ENCODE assay signal across 9 mouse cellular contexts in genomic region chr4:57927464-57928205, GRCm38 (mm10). TPM values are rescaled to one million over a fixed set of nuclear protein-coding genes. Genes with fewer than 3 reads are reported as not detected.
DNase-seq lines count a peak whose midpoint lies in the region; ATAC-seq and TF ChIP-seq lines count a peak whose summit lies in the region.
"Had no signal": no experiment of that assay in that cellular context is flagged by ENCODE, and none has a peak within 500 bp of the region (broad histone marks: within the 10 kb centered on the region; RNA-seq: fewer than 3 reads in every experiment).

No protein-coding gene starts in this region.

- H3K4me1 ChIP-seq in heart, postnatal 0 days (ENCODE audit: control insufficient read depth, insufficient read depth): no peaks in the 10 kb centered on the region
- H3K4me1 ChIP-seq in heart, embryonic 10.5 days: no peaks in the 10 kb centered on the region
- peaks cover 33% of the 10 kb centered on the region for H3K4me1 ChIP-seq in E14TG2a.4 (replicated peaks; ENCODE audit: low read depth, low read length)
- H3K4me1 ChIP-seq in neural tube, embryonic 13.5 days (replicated peaks): peaks cover 3% of the 10 kb centered on the region; the same call in 1 of the 2 replicates
- H3K4me1 ChIP-seq: liver, embryonic 15.5 days had no signal

- ATAC-seq in heart, postnatal 0 days (ENCODE audit: insufficient read depth, low read depth): no peak
- peak; percentile 43; the same call in 1 of the 2 replicates for ATAC-seq in neural tube, embryonic 13.5 days (ENCODE audit: low read depth)

- no peaks in the 10 kb centered on the region for H3K36me3 ChIP-seq in heart, postnatal 0 days (replicated peaks; ENCODE audit: control insufficient read depth, insufficient read depth, low read length)
- 0 out of 2 replicates have a peak, but pooled peaks cover 2% of the 10 kb centered on the region for H3K36me3 ChIP-seq in heart, embryonic 10.5 days
- H3K36me3 ChIP-seq in E14TG2a.4 (ENCODE audit: insufficient read depth, low read length): no peaks in the 10 kb centered on the region
- no peaks in the 10 kb centered on the region for H3K36me3 ChIP-seq in neural tube, embryonic 13.5 days
- H3K36me3 ChIP-seq: liver, embryonic 15.5 days had no signal

- H3K4me3 ChIP-seq in heart, postnatal 0 days (ENCODE audit: low read depth, low read length): no peak overlapping the region
- H3K4me3 ChIP-seq in heart, embryonic 10.5 days: no peak overlapping the region
- no peak overlapping the region for H3K4me3 ChIP-seq in E14TG2a.4 (replicated peaks; ENCODE audit: low read length)
- no peak overlapping the region for H3K4me3 ChIP-seq in neural tube, embryonic 13.5 days
- H3K4me3 ChIP-seq: liver, embryonic 15.5 days had no signal

- peak; percentile 67 for TF ChIP-seq CTCF in heart, postnatal 0 days (IDR thresholded peaks at IDR 0.05; ENCODE audit: low read depth)
- peak; percentile 88 for TF ChIP-seq CTCF in E14TG2a.4 (conservative IDR thresholded peaks at IDR 0.05; ENCODE audit: low read length)

- TF ChIP-seq EP300 in heart, postnatal 0 days (IDR thresholded peaks at IDR 0.05; ENCODE audit: low read depth): no peak

- H3K9me3 ChIP-seq in heart, postnatal 0 days (replicated peaks; ENCODE audit: control insufficient read depth, low read length): no peaks in the 10 kb centered on the region
- 0 out of 2 replicates have a peak, but pooled peaks cover 3% of the 10 kb centered on the region for H3K9me3 ChIP-seq in heart, embryonic 10.5 days
- peaks cover 7% of the 10 kb centered on the region for H3K9me3 ChIP-seq in E14TG2a.4 (ENCODE audit: low read length)
- H3K9me3 ChIP-seq in neural tube, embryonic 13.5 days: peaks cover under 1% of the 10 kb centered on the region; the same call in 1 of the 2 replicates
- H3K9me3 ChIP-seq: liver, embryonic 15.5 days had no signal

- H3K27me3 ChIP-seq in heart, postnatal 0 days (ENCODE audit: control insufficient read depth, insufficient read depth, low read length): no peaks in the 10 kb centered on the region
- H3K27me3 ChIP-seq in heart, embryonic 10.5 days (ENCODE audit: insufficient read depth, poor library complexity, severe bottlenecking): no peaks in the 10 kb centered on the region
- H3K27me3 ChIP-seq in E14TG2a.4 (ENCODE audit: insufficient read depth, low read length): no peaks in the 10 kb centered on the region
- no peaks in the 10 kb centered on the region for H3K27me3 ChIP-seq in neural tube, embryonic 13.5 days
- H3K27me3 ChIP-seq: liver, embryonic 15.5 days had no signal

- H3K4me2 ChIP-seq in heart, postnatal 0 days (ENCODE audit: low read depth, low read length): no peak overlapping the region
- H3K4me2 ChIP-seq in neural tube, embryonic 13.5 days: no peak overlapping the region
- H3K4me2 ChIP-seq: liver, embryonic 15.5 days had no signal

- H3K9ac ChIP-seq in heart, postnatal 0 days (replicated peaks; ENCODE audit: low read depth, low read length): no peak overlapping the region
- no peak overlapping the region for H3K9ac ChIP-seq in neural tube, embryonic 13.5 days
- H3K9ac ChIP-seq: liver, embryonic 15.5 days had no signal

- peak; percentile 37 for DNase-seq in heart, postnatal 0 days (ENCODE audit: low spot score)
- no peak for DNase-seq in heart, embryonic 10.5 days (ENCODE audit: low spot score)
- peak; percentile 76 for DNase-seq in embryo, embryonic 11 days
- DNase-seq in kidney, adult 9 months: peak; percentile 68
- DNase-seq in spleen, postnatal 14 days (ENCODE audit: low spot score in 2 of 2): no peak
- DNase-seq in layer of hippocampus, adult 8-10 months (ENCODE audit: low spot score in 2 of 2): no peak

- H3K27ac ChIP-seq in heart, postnatal 0 days (ENCODE audit: low read depth): no peak overlapping the region
- H3K27ac ChIP-seq in heart, embryonic 10.5 days: no peak overlapping the region
- H3K27ac ChIP-seq in neural tube, embryonic 13.5 days (replicated peaks): no peak overlapping the region
- H3K27ac ChIP-seq: liver, embryonic 15.5 days had no signal

- 22% methylated on average over 3 of the region's 3 CpGs for WGBS in heart, postnatal 0 days
- 26% methylated on average over 3 of the region's 3 CpGs for WGBS in heart, embryonic 10.5 days
- WGBS in neural tube, embryonic 13.5 days: 27% methylated on average over 3 of the region's 3 CpGs

RNA-seq across cellular contexts. Expression of gene D630039A03Rik, which starts 11.5 kb away (rescaled TPM):
- not detected in 2 replicates for total RNA-seq in heart, postnatal 0 days (2014; rRNA removed; ENCODE audit: low replicate concordance)
- 0.08 and 0.10 TPM in 2 replicates for polyA plus RNA-seq in heart, postnatal 0 days (2015; fragmentation: Nextera tagmentation; extraction: Ambion mirVana)
- 0.05 and 0.28 TPM in 2 replicates for polyA plus RNA-seq in heart, embryonic 10.5 days (2016; fragmentation: Nextera tagmentation; extraction: Ambion mirVana)
- polyA plus RNA-seq in neural tube, embryonic 13.5 days (2015; fragmentation: Nextera tagmentation; extraction: Ambion mirVana): 0.23 and 0.35 TPM in 2 replicates
- total RNA-seq in layer of hippocampus, adult 8-10 months (2022): under 1 TPM; 0.13 to 0.33 (median 0.20) TPM

RNA-seq across cellular contexts. Expression of gene Txn1, which starts 28.6 kb away (rescaled TPM):
- total RNA-seq in heart, postnatal 0 days (2014; rRNA removed; ENCODE audit: low replicate concordance): 85.8 and 104 TPM in 2 replicates
- polyA plus RNA-seq in heart, postnatal 0 days (2015; fragmentation: Nextera tagmentation; extraction: Ambion mirVana): 243 and 248 TPM in 2 replicates
- 320 and 354 TPM in 2 replicates for polyA plus RNA-seq in heart, embryonic 10.5 days (2016; fragmentation: Nextera tagmentation; extraction: Ambion mirVana)
- polyA plus RNA-seq in neural tube, embryonic 13.5 days (2015; fragmentation: Nextera tagmentation; extraction: Ambion mirVana): 295 and 303 TPM in 2 replicates
- 10 to 100 TPM; 85.4 to 95.3 (median 92.5) TPM for total RNA-seq in layer of hippocampus, adult 8-10 months (2022)

Comparison
In these comparisons a context has a peak if more than half of its experiments do, and no peak if none do; other contexts are left out.
1. DNase-seq: peak in heart, postnatal 0 days (single experiment), embryo, embryonic 11 days (single experiment) and kidney, adult 9 months (single experiment); none in heart, embryonic 10.5 days (single experiment), spleen, postnatal 14 days (0 of 2) and layer of hippocampus, adult 8-10 months (0 of 2).